In the genomic region with DNA sequence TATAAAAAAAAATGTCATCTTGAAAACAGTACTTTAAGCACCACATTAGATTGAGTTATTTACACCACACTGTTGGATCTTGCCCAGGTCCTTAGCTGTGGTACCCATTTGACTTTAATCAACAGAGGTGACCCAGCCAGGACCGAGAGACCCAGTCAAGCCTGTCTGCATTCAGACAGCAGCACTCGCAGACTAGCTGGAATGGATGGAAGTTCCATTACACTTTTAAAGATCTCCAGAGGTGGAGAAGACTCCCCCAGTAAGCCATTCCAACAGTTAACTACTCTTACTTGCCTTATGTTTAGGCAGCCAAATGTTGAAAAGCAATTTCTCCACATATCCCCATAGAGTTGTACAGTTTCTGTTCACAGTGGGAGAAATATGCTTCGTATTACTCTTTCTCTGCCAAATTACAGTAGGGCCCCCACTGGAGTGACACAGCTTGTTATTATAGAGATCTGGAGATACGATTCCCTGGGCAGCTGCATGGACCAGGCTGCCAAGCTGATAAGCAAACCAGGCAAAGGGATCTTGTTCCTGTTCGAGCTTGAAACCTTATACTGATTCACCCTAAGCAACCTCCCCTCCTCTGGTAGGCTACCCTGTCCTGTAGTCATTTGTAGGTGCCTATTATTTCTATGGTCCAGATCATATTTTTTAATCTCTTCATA, we compare ENCODE assay signal across 29 mouse cellular contexts. TPM values are rescaled to one million over a fixed set of nuclear protein-coding genes. Genes with fewer than 3 reads are reported as not detected.
A peak's percentile ranks its signal among the peaks of the same experiment; 100 is the strongest.
DNase-seq lines count a peak whose midpoint lies in the region; ATAC-seq and TF ChIP-seq lines count a peak whose summit lies in the region.
"Had no signal": no experiment of that assay in that cellular context is flagged by ENCODE, and none has a peak within 500 bp of the region (broad histone marks: within the 10 kb centered on the region; RNA-seq: fewer than 3 reads in every experiment).

No protein-coding gene starts in this region.

- ATAC-seq in embryonic facial prominence, embryonic 14.5 days (ENCODE audit: low read depth): no peak
- no peak for ATAC-seq in midbrain, embryonic 15.5 days (replicated peaks)
- ATAC-seq: activated CD4-positive, CD25-positive, alpha-beta regulatory T cell, adult 4 months; forebrain, embryonic 13.5 days; forebrain, embryonic 16.5 days had no signal

- no peaks in the 10 kb centered on the region for H3K36me3 ChIP-seq in embryonic facial prominence, embryonic 14.5 days (ENCODE audit: control insufficient read depth, insufficient read depth, low read length)
- no peaks in the 10 kb centered on the region for H3K36me3 ChIP-seq in embryonic facial prominence, embryonic 10.5 days (replicated peaks)
- H3K36me3 ChIP-seq in midbrain, embryonic 15.5 days (replicated peaks): no peaks in the 10 kb centered on the region
- H3K36me3 ChIP-seq: embryonic facial prominence, embryonic 13.5 days; forebrain, embryonic 10.5 days had no signal

- no peak overlapping the region for H3K4me2 ChIP-seq in embryonic facial prominence, embryonic 14.5 days (ENCODE audit: low read depth, low read length)
- H3K4me2 ChIP-seq in midbrain, embryonic 15.5 days: no peak overlapping the region
- H3K4me2 ChIP-seq: embryonic facial prominence, embryonic 13.5 days; forebrain, embryonic 13.5 days; heart, embryonic 13.5 days; hindbrain, embryonic 14.5 days had no signal

- H3K9ac ChIP-seq in embryonic facial prominence, embryonic 14.5 days (ENCODE audit: low read depth, low read length): no peak overlapping the region
- no peak overlapping the region for H3K9ac ChIP-seq in midbrain, embryonic 15.5 days
- H3K9ac ChIP-seq: embryonic facial prominence, embryonic 13.5 days; forebrain, embryonic 13.5 days; heart, embryonic 13.5 days; hindbrain, embryonic 14.5 days had no signal

- H3K4me3 ChIP-seq in embryonic facial prominence, embryonic 14.5 days (ENCODE audit: low read depth, low read length): no peak overlapping the region
- H3K4me3 ChIP-seq in embryonic facial prominence, embryonic 10.5 days: no peak overlapping the region
- no peak overlapping the region for H3K4me3 ChIP-seq in midbrain, embryonic 15.5 days
- H3K4me3 ChIP-seq in layer of hippocampus, adult 2 months: no peak overlapping the region
- H3K4me3 ChIP-seq: embryonic facial prominence, embryonic 13.5 days; forebrain, embryonic 10.5 days; forebrain, embryonic 13.5 days; heart, adult 2 months; heart, embryonic 10.5 days; heart, embryonic 13.5 days had no signal

- H3K9me3 ChIP-seq in embryonic facial prominence, embryonic 14.5 days (ENCODE audit: control insufficient read depth, low read length): no peaks in the 10 kb centered on the region
- no peaks in the 10 kb centered on the region for H3K9me3 ChIP-seq in embryonic facial prominence, embryonic 10.5 days
- no peaks in the 10 kb centered on the region for H3K9me3 ChIP-seq in midbrain, embryonic 15.5 days
- H3K9me3 ChIP-seq: embryonic facial prominence, embryonic 13.5 days; forebrain, embryonic 10.5 days; forebrain, embryonic 13.5 days; heart, embryonic 10.5 days; heart, embryonic 13.5 days had no signal

- peak; percentile 69 for DNase-seq in embryonic facial prominence, embryonic 14.5 days (ENCODE audit: low spot score)
- DNase-seq in embryonic facial prominence, embryonic 10.5 days (ENCODE audit: low spot score): no peak
- DNase-seq in 416B (ENCODE audit: low read depth): peak; percentile 17
- DNase-seq in MEL-GATA-1-ER (ENCODE audit: extremely low read depth, low read depth): peak; percentile 32
- DNase-seq in adipocyte (ENCODE audit: low spot score): peak; percentile 11
- DNase-seq in lung, postnatal 25 days (ENCODE audit: low spot score): no peak
- no peak for DNase-seq in layer of hippocampus, adult 2 months (ENCODE audit: low spot score in 2 of 2)
- DNase-seq: adrenal gland, postnatal 10 days; adrenal gland, postnatal 36 days; B cell, adult 2 months; cerebellum, adult 18-20 months; cerebellum, adult 9-11 months; cerebellum, postnatal 25 days; gastrocnemius, postnatal 10 days; gastrocnemius, postnatal 36 days; heart, adult 2 months; heart, postnatal 14 days; heart, postnatal 4 days had no signal

- WGBS in embryonic facial prominence, embryonic 14.5 days: 46% methylated on average over 5 of the region's 5 CpGs
- WGBS in embryonic facial prominence, embryonic 10.5 days: 82% methylated on average over 5 of the region's 5 CpGs
- 78% methylated on average over 5 of the region's 5 CpGs for WGBS in midbrain, embryonic 15.5 days

- H3K27ac ChIP-seq in embryonic facial prominence, embryonic 14.5 days (replicated peaks; ENCODE audit: low read depth, low read length): no peak overlapping the region
- H3K27ac ChIP-seq in embryonic facial prominence, embryonic 10.5 days (replicated peaks): no peak overlapping the region
- H3K27ac ChIP-seq in midbrain, embryonic 15.5 days: no peak overlapping the region
- no peak overlapping the region for H3K27ac ChIP-seq in layer of hippocampus, adult 2 months
- H3K27ac ChIP-seq: embryonic facial prominence, embryonic 13.5 days; forebrain, embryonic 10.5 days; forebrain, embryonic 13.5 days; heart, adult 2 months; heart, embryonic 10.5 days; heart, embryonic 13.5 days; hindbrain, embryonic 14.5 days had no signal

- no peaks in the 10 kb centered on the region for H3K27me3 ChIP-seq in embryonic facial prominence, embryonic 14.5 days (replicated peaks; ENCODE audit: control insufficient read depth, insufficient read depth, low read length)
- H3K27me3 ChIP-seq in embryonic facial prominence, embryonic 10.5 days (replicated peaks; ENCODE audit: low read depth, poor library complexity, severe bottlenecking): 0 out of 2 replicates have a peak, but pooled peaks cover 3% of the 10 kb centered on the region
- H3K27me3 ChIP-seq in midbrain, embryonic 15.5 days (replicated peaks): no peaks in the 10 kb centered on the region
- H3K27me3 ChIP-seq: CH12.LX; embryonic facial prominence, embryonic 13.5 days; forebrain, embryonic 13.5 days; heart, embryonic 13.5 days had no signal

- peaks cover 9% of the 10 kb centered on the region; the same call in 1 of the 2 replicates for H3K4me1 ChIP-seq in embryonic facial prominence, embryonic 14.5 days (ENCODE audit: control insufficient read depth, insufficient read depth, low read length)
- peaks cover 2% of the 10 kb centered on the region for H3K4me1 ChIP-seq in embryonic facial prominence, embryonic 10.5 days
- H3K4me1 ChIP-seq in midbrain, embryonic 15.5 days: no peaks in the 10 kb centered on the region

- TF ChIP-seq CTCF in layer of hippocampus, adult 2 months (conservative IDR thresholded peaks at IDR 0.05): no peak

RNA-seq across cellular contexts. Expression of gene Cd101, which starts 22.1 kb away (rescaled TPM):
- polyA plus RNA-seq in embryonic facial prominence, embryonic 14.5 days (2014; fragmentation: Nextera tagmentation; extraction: Ambion mirVana): 0.18 and 0.24 TPM in 2 replicates
- 0.09 TPM in 1 of 2 replicates, not detected in the other for polyA plus RNA-seq in embryonic facial prominence, embryonic 10.5 days (2016; fragmentation: Nextera tagmentation; extraction: Ambion mirVana)
- polyA plus RNA-seq in midbrain, embryonic 15.5 days (2015; fragmentation: Nextera tagmentation; extraction: Ambion mirVana): 0.05 TPM in 1 of 2 replicates, not detected in the other
- under 1 TPM; 0.38 to 0.42 TPM for total RNA-seq in layer of hippocampus, adult 2 months (2021)
- total RNA-seq: CH12.LX; common myeloid progenitor, adult 5-6 weeks had no signal
- polyA plus RNA-seq: forebrain, embryonic 10.5 days; forebrain, embryonic 16.5 days had no signal

RNA-seq across cellular contexts. Expression of gene Ttf2, which starts 37.8 kb away (rescaled TPM):
- 12.0 and 14.6 TPM in 2 replicates for polyA plus RNA-seq in embryonic facial prominence, embryonic 14.5 days (2014; fragmentation: Nextera tagmentation; extraction: Ambion mirVana)
- polyA plus RNA-seq in embryonic facial prominence, embryonic 10.5 days (2016; fragmentation: Nextera tagmentation; extraction: Ambion mirVana): 28.1 and 31.4 TPM in 2 replicates
- 3.9 and 4.3 TPM in 2 replicates for polyA plus RNA-seq in midbrain, embryonic 15.5 days (2015; fragmentation: Nextera tagmentation; extraction: Ambion mirVana)
- 1 to 10 TPM; 1.6 to 1.8 TPM for total RNA-seq in layer of hippocampus, adult 2 months (2021)

Comparison
In these comparisons a context has a peak if more than half of its experiments do, and no peak if none do; other contexts are left out.
1. DNase-seq: peak in embryonic facial prominence, embryonic 14.5 days (single experiment), 416B (single experiment), MEL-GATA-1-ER (single experiment) and adipocyte (single experiment); none in embryonic facial prominence, embryonic 10.5 days (single experiment), lung, postnatal 25 days (single experiment) and layer of hippocampus, adult 2 months (0 of 2).